Mouse (Mus musculus) heart, adult 2 months (tissue): ENCODE results near the gene Fcmr.

Source experiments
- CTCF ChIP-seq: fragments of 200-600 bp; IDR thresholded peaks from 2 replicates; pipeline ENCODE4 v1.8.1; 2022; ENCODE audit warnings: antibody characterized with exemption, mild to moderate bottlenecking, moderate library complexity
- EP300 ChIP-seq: fragments of 200-500 bp; IDR thresholded peaks from 2 replicates; pipeline ENCODE4 v1.6.1; 2011; ENCODE audit warnings: low read depth, low read length, control low read depth; ENCODE audit not compliant: insufficient read depth
- POLR2A ChIP-seq: fragments of 200-500 bp; IDR thresholded peaks from 2 replicates; pipeline ENCODE4 v1.6.1; 2011; ENCODE audit warnings: mild to moderate bottlenecking, low read depth, low read length, control low read depth; ENCODE audit not compliant: insufficient read depth

DNA sequence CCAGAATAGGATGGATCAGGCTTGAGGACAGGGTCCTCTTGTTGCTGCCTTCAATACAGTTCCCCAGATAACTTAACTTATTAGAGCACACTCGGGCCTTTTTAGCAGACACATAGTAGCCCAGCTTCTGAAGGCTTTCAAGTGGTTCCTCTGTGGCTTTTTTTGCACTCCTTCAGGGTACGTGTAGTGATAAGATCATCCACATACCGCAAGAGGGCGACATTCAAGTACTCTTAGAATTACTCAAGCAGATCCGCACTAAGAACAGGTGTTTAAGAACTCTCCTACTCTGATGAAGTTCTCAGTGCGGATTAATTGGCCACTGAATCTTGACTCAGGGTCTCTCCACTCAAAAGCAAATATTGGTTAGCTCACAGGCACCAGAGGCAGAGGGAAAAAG lies 27.2 kb upstream of the Fcmr start:
- TF ChIP-seq CTCF (peak; percentile 34), POLR2A (no peak), EP300 (no peak)
